Mouse (Mus musculus): Measurements from ENCODE around the gene Idnk. TPM values are rescaled to one million over a fixed set of nuclear protein-coding genes. Genes with fewer than 3 reads are reported as not detected.

Idnk gene
- polyA plus RNA-seq, 1 experiment from 2014 or later, result 36.2 TPM

- Histone ChIP-seq H3K27ac (no peak overlapping the region), H3K4me3 (no peak overlapping the region), H3K4me2 (no peak overlapping the region), H3K27me3 (no peaks in the 10 kb centered on the region), H3K4me1 (no peaks in the 10 kb centered on the region), H3K9ac (no peak overlapping the region), H3K36me3 (peaks cover 63% of the 10 kb centered on the region), H3K9me3 (no peaks in the 10 kb centered on the region)
- ATAC-seq (ENCODE audit: borderline replicate concordance, extremely low read depth, low FRiP score, low TSS enrichment), result no peak
- WGBS, result 86% methylated on average over 14 of the region's 14 CpGs
These were observed 24.4 kb downstream of the Idnk start for GRCm38 (mm10) chr13:58181607-58182551.

DNA sequence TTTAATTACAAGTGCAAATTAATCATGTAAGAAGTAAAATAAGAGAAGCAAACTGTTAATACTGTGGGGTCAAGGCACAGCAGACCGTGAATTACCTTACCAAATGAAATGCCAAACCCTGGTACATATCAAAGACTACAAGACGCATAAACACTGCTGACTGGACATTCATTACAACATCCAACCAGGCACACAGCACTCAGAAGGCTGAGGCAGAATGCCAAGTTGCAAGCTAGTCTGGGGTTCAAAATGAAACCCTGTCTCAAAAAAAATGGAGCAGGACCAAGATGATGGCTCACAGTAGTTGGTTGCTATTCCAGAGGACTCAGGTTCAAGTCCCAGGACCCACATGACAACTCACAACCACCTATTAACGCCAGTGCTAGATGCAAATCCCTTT is 26.7 kb downstream of the Idnk start:
- Histone ChIP-seq H3K4me2 (no peak overlapping the region), H3K4me1 (no peaks in the 10 kb centered on the region), H3K36me3 (peaks cover 65% of the 10 kb centered on the region), H3K4me3 (no peak overlapping the region), H3K9me3 (no peaks in the 10 kb centered on the region), H3K27ac (no peak overlapping the region), H3K27me3 (no peaks in the 10 kb centered on the region), H3K9ac (no peak overlapping the region)
- 80% methylated on average over 3 of the region's 3 CpGs for WGBS
- ATAC-seq (ENCODE audit: borderline replicate concordance, extremely low read depth, low FRiP score, low TSS enrichment), result no peak

GRCm38 (mm10) chr13:58186281-58186680 is 28.8 kb downstream of the Idnk start:
- Histone ChIP-seq H3K36me3 (peaks cover 62% of the 10 kb centered on the region), H3K4me1 (no peaks in the 10 kb centered on the region)
- WGBS, result 91% methylated on average over 8 of the region's 8 CpGs

DNA sequence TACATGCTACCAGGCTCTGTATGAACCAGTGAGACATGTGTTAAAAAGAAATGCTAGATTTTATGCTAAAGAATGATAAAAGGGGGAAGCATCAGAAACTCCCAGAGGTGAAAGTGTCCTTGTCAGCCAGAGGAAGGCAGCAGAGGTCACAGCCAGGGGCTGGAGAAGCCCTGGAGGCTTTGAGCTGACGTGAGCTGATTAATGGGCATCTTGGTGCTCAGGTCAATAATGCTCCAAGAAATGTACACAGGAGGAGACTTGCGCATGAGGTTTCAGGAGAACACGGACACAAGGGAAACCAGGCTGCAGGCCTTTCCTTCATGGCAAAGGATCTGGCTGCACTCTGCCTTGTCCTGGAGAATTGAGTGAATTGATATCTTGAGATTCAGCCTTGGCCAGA is 30.3 kb downstream of the Idnk start:
- Histone ChIP-seq H3K27ac (no peak overlapping the region), H3K4me2 (no peak overlapping the region), H3K4me1 (no peaks in the 10 kb centered on the region), H3K9me3 (no peaks in the 10 kb centered on the region), H3K27me3 (no peaks in the 10 kb centered on the region), H3K36me3 (peaks cover 62% of the 10 kb centered on the region), H3K4me3 (no peak overlapping the region), H3K9ac (no peak overlapping the region)
- 89% methylated on average over 3 of the region's 3 CpGs for WGBS
- ATAC-seq (ENCODE audit: borderline replicate concordance, extremely low read depth, low FRiP score, low TSS enrichment), result no peak

More at GRCm38 (mm10) chr13:58186281-58186680, 28.8 kb downstream of the Idnk start:
- Histone ChIP-seq H3K27ac (no peak overlapping the region), H3K9ac (no peak overlapping the region), H3K4me2 (no peak overlapping the region), H3K9me3 (no peaks in the 10 kb centered on the region), H3K4me3 (no peak overlapping the region), H3K27me3 (no peaks in the 10 kb centered on the region)
- no peak for ATAC-seq (ENCODE audit: borderline replicate concordance, extremely low read depth, low FRiP score, low TSS enrichment)

- no peaks in the 10 kb centered on the region for H3K9me3 ChIP-seq
- 57% methylated on average over 4 of the region's 4 CpGs for WGBS
These were observed 31.0 kb downstream of the Idnk start for GRCm38 (mm10) chr13:58188412-58188811.

DNA sequence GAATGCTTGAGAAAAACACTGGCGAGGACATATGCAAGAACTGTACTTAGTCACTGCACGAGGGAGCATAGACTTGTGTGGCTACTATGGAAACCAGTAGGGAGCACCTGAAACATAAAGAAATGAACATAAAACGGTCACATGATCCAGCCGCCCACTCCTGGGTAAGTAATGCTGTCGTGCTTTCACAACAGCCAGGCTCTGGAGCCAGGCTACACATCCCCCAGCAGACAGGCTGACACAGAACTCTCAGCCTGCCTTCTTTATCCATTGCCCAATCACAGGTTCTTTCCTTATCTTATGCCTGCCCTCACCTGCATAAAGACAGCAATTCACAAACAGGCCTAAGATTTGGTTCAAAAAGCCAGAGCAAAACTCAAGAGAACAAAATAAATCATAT is 32.0 kb downstream of the Idnk start:
- H3K4me3 ChIP-seq, result no peak overlapping the region
- peaks cover 61% of the 10 kb centered on the region for H3K36me3 ChIP-seq
- 78% methylated on average over 5 of the region's 5 CpGs for WGBS
- no peak overlapping the region for H3K9ac ChIP-seq
- no peaks in the 10 kb centered on the region for H3K4me1 ChIP-seq
- H3K27ac ChIP-seq, result no peak overlapping the region
- no peak for ATAC-seq (ENCODE audit: borderline replicate concordance, extremely low read depth, low FRiP score, low TSS enrichment)
- no peaks in the 10 kb centered on the region for H3K27me3 ChIP-seq
- H3K9me3 ChIP-seq, result no peaks in the 10 kb centered on the region
- H3K4me2 ChIP-seq, result no peak overlapping the region

More at GRCm38 (mm10) chr13:58188412-58188811, 31.0 kb downstream of the Idnk start:
- Histone ChIP-seq H3K4me2 (no peak overlapping the region), H3K4me1 (no peaks in the 10 kb centered on the region), H3K27ac (no peak overlapping the region), H3K9ac (no peak overlapping the region), H3K36me3 (peaks cover 60% of the 10 kb centered on the region), H3K27me3 (no peaks in the 10 kb centered on the region), H3K4me3 (no peak overlapping the region)
- ATAC-seq (ENCODE audit: borderline replicate concordance, extremely low read depth, low FRiP score, low TSS enrichment), result no peak

DNA sequence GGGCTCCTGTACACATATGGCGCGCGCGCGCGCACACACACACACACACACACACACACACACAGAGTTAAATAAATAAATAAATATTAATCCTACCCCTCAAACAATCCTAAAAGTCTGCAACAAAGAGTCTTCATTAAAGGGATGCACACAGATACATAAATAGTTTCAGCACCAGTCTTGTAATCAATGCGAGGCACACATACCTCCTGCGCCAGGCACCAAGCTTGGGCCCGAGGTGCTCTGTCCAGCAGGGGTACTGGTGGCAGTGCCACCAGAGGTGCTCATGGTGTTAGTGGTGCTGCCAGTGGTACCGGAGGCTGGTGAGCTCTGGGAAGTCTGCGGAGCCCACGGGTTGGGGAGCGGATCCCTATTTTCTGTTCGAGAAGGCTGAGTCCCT is 34.1 kb downstream of the Idnk start:
- H3K36me3 ChIP-seq, result peaks cover 69% of the 10 kb centered on the region
- H3K4me2 ChIP-seq, result no peak overlapping the region
- H3K9me3 ChIP-seq, result no peaks in the 10 kb centered on the region
- no peaks in the 10 kb centered on the region for H3K27me3 ChIP-seq
- no peak for ATAC-seq (ENCODE audit: borderline replicate concordance, extremely low read depth, low FRiP score, low TSS enrichment)
- no peak overlapping the region for H3K9ac ChIP-seq
- WGBS, result 96% methylated on average over 14 of the region's 14 CpGs
- no peaks in the 10 kb centered on the region for H3K4me1 ChIP-seq
- H3K4me3 ChIP-seq, result no peak overlapping the region
- H3K27ac ChIP-seq, result no peak overlapping the region

GRCm38 (mm10) chr13:58192146-58192545 is 34.7 kb downstream of the Idnk start:
- H3K4me1 ChIP-seq, result no peaks in the 10 kb centered on the region

DNA sequence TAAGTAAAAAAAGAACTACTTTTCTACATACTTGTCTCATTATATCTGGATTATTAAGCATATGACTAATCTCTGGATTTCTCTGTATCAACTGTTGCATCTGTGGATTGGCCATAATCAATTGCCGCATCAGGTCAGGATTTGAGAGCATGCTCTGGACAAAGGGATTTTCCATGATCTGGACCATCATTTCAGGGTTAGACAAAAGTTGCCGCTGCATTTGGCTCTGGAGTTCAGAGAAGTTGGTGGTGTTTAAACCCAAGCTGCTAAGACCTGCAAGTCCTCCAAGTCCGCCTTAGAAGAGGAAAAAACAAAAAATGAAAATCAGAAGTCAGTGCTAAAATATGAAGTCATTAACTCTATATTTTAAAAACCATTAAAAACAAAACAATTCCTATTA is 35.8 kb downstream of the Idnk start:
- 95% methylated on average over 3 of the region's 3 CpGs for WGBS
- no peak overlapping the region for H3K27ac ChIP-seq
- no peaks in the 10 kb centered on the region for H3K4me1 ChIP-seq
- no peaks in the 10 kb centered on the region for H3K9me3 ChIP-seq
- no peaks in the 10 kb centered on the region for H3K27me3 ChIP-seq
- no peak overlapping the region for H3K4me3 ChIP-seq
- peaks cover 71% of the 10 kb centered on the region for H3K36me3 ChIP-seq
- no peak overlapping the region for H3K9ac ChIP-seq
- ATAC-seq (ENCODE audit: borderline replicate concordance, extremely low read depth, low FRiP score, low TSS enrichment), result no peak
- H3K4me2 ChIP-seq, result no peak overlapping the region

More at GRCm38 (mm10) chr13:58192146-58192545, 34.7 kb downstream of the Idnk start:
- WGBS, result 91% methylated on average over 6 of the region's 6 CpGs
- no peak for ATAC-seq (ENCODE audit: borderline replicate concordance, extremely low read depth, low FRiP score, low TSS enrichment)
- Histone ChIP-seq H3K4me2 (no peak overlapping the region), H3K27me3 (no peaks in the 10 kb centered on the region), H3K4me3 (no peak overlapping the region), H3K36me3 (peaks cover 70% of the 10 kb centered on the region), H3K9me3 (no peaks in the 10 kb centered on the region), H3K27ac (no peak overlapping the region), H3K9ac (no peak overlapping the region)

GRCm38 (mm10) chr13:58194908-58195307 is 37.5 kb downstream of the Idnk start:
- H3K9me3 ChIP-seq, result no peaks in the 10 kb centered on the region
- H3K36me3 ChIP-seq, result peaks cover 59% of the 10 kb centered on the region
- WGBS, result 80% methylated on average over 3 of the region's 3 CpGs
- no peaks in the 10 kb centered on the region for H3K27me3 ChIP-seq
- H3K27ac ChIP-seq, result no peak overlapping the region
- H3K4me1 ChIP-seq, result no peaks in the 10 kb centered on the region
- no peak overlapping the region for H3K4me2 ChIP-seq
- no peak overlapping the region for H3K9ac ChIP-seq
- H3K4me3 ChIP-seq, result no peak overlapping the region
- no peak for ATAC-seq (ENCODE audit: borderline replicate concordance, extremely low read depth, low FRiP score, low TSS enrichment)

GRCm38 (mm10) chr13:58197211-58197610 is 39.8 kb downstream of the Idnk start:
- Histone ChIP-seq H3K9me3 (no peaks in the 10 kb centered on the region), H3K36me3 (peaks cover 38% of the 10 kb centered on the region), H3K27me3 (no peaks in the 10 kb centered on the region), H3K4me2 (no peak overlapping the region), H3K4me3 (no peak overlapping the region), H3K27ac (no peak overlapping the region), H3K4me1 (no peaks in the 10 kb centered on the region), H3K9ac (no peak overlapping the region)
- no peak for ATAC-seq (ENCODE audit: borderline replicate concordance, extremely low read depth, low FRiP score, low TSS enrichment)
- WGBS, result 79% methylated on average over 3 of the region's 3 CpGs

DNA sequence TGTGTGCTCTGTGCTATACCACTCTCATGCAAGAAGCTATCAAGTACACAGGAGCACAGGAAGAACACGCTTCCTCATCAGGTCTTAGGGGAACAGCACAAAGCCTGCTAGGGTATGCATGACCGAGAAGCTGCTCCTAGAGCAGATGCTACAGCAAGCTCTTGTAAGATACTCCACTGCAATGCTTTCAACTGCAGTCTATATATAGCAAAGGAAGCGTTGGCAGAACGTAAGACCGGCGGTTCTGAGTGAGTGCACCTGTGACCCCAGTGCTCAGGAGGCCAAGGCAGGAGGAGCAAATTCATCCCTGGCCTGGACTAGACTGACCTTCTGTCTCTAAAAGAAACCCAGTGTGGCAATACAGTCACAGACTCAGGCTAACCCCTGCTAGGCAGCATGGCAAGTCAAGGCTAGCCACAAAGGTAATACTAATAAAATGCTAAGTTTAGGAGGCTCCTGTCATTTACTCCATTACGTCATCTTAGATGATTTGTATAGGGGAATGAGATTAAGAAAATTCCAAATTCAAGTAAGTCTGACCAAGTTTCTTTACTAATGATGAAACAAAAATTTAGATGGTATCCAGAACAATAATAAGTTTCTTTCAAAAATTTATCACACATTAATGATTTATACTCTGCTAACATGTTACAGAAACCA is 40.7 kb downstream of the Idnk start:
- Histone ChIP-seq H3K4me3 (no peak overlapping the region), H3K9ac (no peak overlapping the region), H3K4me1 (no peaks in the 10 kb centered on the region), H3K4me2 (no peak overlapping the region), H3K9me3 (no peaks in the 10 kb centered on the region), H3K36me3 (peaks cover 33% of the 10 kb centered on the region; the same call in 1 of the 2 replicates), H3K27me3 (no peaks in the 10 kb centered on the region), H3K27ac (no peak overlapping the region)
- 82% methylated on average over 7 of the region's 7 CpGs for WGBS
- no peak for ATAC-seq (ENCODE audit: borderline replicate concordance, extremely low read depth, low FRiP score, low TSS enrichment)

All from lung, embryonic 15.5 days (tissue).